Mouse (Mus musculus): ENCODE measurements at regions not wholly inside any gene's neighbourhood (a gene's known extent, or its start where the extent isn't known, plus 50 kb on each side); places are given as distances from the start of the nearest gene placed in this dataset.

DNA sequence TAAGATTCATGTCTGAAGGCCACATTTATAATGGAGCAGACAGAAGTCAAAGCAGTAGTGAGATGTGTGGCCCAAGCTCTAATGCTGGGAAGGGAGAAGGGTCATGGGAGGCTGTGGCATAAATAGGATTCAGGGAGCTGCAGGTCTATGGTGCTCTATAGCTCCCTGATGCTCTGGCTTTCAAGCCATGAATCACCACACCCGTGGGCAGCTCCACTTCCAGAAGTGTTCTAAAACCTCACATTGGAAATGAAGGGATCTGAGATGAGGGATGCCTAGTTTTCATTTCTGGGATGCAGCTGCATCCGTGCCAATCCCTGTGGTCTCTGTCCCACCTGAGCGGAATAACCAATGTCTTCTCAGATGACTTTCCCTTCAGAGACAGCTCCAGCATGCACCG, 553.2 kb downstream of the Plekhb2 start:
- TF ChIP-seq GATA1 (IDR thresholded peaks at IDR 0.05; ENCODE audit: low read length), result no peak
- no peak for TF ChIP-seq TAL1 (IDR thresholded peaks at IDR 0.05; ENCODE audit: low read length)

Measured in erythroblast, embryonic 14.5 days (primary cell).